Mouse (Mus musculus): Measurements from ENCODE around the gene Dleu7. TPM values are rescaled to one million over a fixed set of nuclear protein-coding genes. Genes with fewer than 3 reads are reported as not detected.
A peak's percentile ranks its signal among the peaks of the same experiment; 100 is the strongest.

The Dleu7 gene
- polyA plus RNA-seq, 1 experiment from 2014 or later = 5.4 TPM

DNA sequence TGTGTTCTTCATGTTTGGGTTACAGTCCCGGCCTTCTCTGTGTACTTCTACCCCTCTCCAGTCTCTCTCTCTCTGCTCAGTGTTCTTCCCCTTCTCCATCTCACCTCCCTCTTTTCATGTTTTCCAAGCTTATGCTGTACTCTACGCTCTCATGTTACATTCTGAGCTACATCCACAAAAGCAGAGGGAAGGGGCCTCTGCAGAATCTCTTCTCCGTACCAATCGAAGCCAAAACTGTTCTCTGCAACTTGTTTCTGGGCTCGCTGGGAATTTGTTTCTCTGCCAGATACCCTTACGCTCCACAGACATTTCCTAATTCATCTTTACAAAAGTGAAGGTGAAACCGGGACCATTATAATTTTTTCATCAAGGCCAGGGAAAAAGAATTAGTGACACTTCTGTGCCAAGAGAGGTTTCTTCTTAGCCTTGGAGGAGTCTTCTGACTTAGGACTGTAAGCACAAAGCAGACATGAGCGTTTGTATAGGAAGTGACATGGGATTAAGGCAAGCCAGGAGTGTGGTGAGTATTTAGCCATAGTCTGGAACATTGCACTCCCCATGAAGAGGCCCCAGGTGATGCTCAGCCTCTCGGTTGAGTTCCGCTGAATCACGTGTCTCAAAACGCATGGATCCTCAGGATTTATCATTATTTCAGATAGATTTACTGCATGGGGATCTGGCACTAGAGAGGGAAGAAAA, 22.0 kb downstream of the Dleu7 start:
- Histone ChIP-seq H3K4me3 (replicated peaks) (no peak overlapping the region), H3K27ac (no peak overlapping the region)

DNA sequence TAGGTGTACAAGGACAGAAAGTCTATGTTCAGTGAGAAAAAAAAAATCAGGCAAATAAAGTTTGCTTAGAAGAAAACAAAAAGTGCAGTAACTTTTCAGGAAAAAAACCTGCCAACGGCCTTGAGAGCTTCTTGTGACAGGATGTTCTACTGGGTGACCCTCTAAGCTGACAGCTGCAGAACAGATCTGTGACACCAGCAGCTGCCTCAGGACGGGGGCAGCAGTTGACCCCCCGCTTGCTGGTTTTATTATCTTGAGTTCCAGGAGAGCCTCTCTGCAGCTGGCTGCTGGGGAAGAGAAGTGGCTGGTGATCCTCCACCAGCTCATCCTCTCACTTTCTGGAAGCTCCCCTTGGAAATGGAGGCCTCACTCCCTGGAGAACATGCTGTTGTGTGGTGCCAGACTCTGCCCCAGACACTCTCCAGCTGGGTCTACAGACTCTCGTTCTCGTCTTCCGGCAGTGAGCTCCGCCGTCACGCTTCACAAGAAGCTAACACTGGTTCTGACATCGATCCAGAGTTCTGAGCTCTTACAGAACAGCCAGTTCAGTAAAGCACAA, 33.8 kb downstream of the Dleu7 start:
- Histone ChIP-seq H3K4me3 (replicated peaks) (no peak overlapping the region), H3K9me3 (no peaks in the 10 kb centered on the region), H3K9ac (replicated peaks) (no peak overlapping the region), H3K4me2 (replicated peaks) (no peak overlapping the region), H3K36me3 (no peaks in the 10 kb centered on the region), H3K27ac (no peak overlapping the region), H3K27me3 (no peaks in the 10 kb centered on the region), H3K4me1 (replicated peaks) (0 out of 2 replicates have a peak, but pooled peaks cover 5% of the 10 kb centered on the region)
- 68% methylated on average over 10 of the region's 10 CpGs for WGBS
- no peak for ATAC-seq

More for the DNA sequence above, 22.0 kb downstream of the Dleu7 start:
- no peak overlapping the region for H3K4me2 ChIP-seq (replicated peaks)
- H3K36me3 ChIP-seq = no peaks in the 10 kb centered on the region
- no peak for ATAC-seq
- no peaks in the 10 kb centered on the region for H3K27me3 ChIP-seq
- 90% methylated on average over 12 of the region's 12 CpGs for WGBS
- H3K9ac ChIP-seq (replicated peaks) = no peak overlapping the region
- no peaks in the 10 kb centered on the region for H3K9me3 ChIP-seq
- H3K4me1 ChIP-seq (replicated peaks) = no peaks in the 10 kb centered on the region

- Histone ChIP-seq H3K4me3 (replicated peaks) (no peak overlapping the region), H3K27me3 (no peaks in the 10 kb centered on the region), H3K4me1 (replicated peaks) (0 out of 2 replicates have a peak, but pooled peaks cover 5% of the 10 kb centered on the region), H3K4me2 (replicated peaks) (no peak overlapping the region), H3K27ac (no peak overlapping the region), H3K9me3 (no peaks in the 10 kb centered on the region), H3K9ac (replicated peaks) (no peak overlapping the region), H3K36me3 (no peaks in the 10 kb centered on the region)
- 75% methylated on average over 6 of the region's 6 CpGs for WGBS
- no peak for ATAC-seq
Measured at GRCm38 (mm10) chr14:62258125-62258524, 34.7 kb downstream of the Dleu7 start.

DNA sequence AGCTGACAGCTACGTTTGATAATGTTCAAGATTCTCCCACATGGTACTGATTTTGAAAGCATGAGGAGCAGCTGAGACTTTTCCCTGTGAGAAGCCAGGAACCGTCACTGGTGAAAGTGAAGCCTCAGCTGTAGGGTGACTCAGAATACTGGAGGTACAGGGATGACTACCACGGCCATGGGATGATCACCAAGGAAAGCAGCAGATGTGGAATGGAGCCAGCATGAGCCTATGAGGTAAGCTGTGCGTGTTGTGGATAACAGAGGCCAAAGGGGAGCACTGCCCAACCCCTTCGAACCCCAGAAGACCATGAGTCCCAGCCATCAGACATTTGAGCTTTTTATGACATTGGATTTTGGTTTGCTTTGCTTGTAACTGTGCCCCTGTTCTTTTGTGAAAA, 36.8 kb downstream of the Dleu7 start:
- no peak overlapping the region for H3K27ac ChIP-seq
- H3K4me1 ChIP-seq (replicated peaks) = 0 out of 2 replicates have a peak, but pooled peaks cover 5% of the 10 kb centered on the region
- no peak overlapping the region for H3K4me3 ChIP-seq (replicated peaks)
- H3K4me2 ChIP-seq (replicated peaks) = no peak overlapping the region
- WGBS = 90% methylated on average over 5 of the region's 5 CpGs
- H3K36me3 ChIP-seq = no peaks in the 10 kb centered on the region
- H3K9me3 ChIP-seq = no peaks in the 10 kb centered on the region
- no peaks in the 10 kb centered on the region for H3K27me3 ChIP-seq
- no peak overlapping the region for H3K9ac ChIP-seq (replicated peaks)
- ATAC-seq = no peak

DNA sequence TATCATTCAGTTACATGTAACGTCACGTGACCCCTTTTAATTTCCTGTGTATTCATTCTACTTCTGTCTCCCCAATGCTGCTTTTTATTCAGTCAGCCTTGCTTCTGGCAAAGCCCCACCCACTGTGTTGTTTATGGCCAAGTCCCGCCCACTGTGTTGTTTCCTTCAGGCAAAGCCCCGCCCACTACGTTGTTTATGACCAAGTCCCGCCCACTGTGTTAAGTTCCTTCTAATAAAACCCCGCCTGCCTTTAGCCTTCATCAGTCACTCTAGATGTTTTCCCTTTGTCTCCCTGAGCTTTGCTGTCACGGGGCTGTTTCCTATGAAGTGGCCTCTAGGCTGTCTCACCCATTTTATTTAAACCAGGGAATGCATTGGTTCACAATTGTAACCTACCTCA, 38.5 kb downstream of the Dleu7 start:
- H3K4me2 ChIP-seq (replicated peaks) = no peak overlapping the region
- H3K27me3 ChIP-seq = no peaks in the 10 kb centered on the region
- no peak overlapping the region for H3K27ac ChIP-seq
- H3K9ac ChIP-seq (replicated peaks) = no peak overlapping the region
- 75% methylated on average over 8 of the region's 8 CpGs for WGBS
- 0 out of 2 replicates have a peak, but pooled peaks cover 5% of the 10 kb centered on the region for H3K4me1 ChIP-seq (replicated peaks)
- no peaks in the 10 kb centered on the region for H3K36me3 ChIP-seq
- no peak for ATAC-seq
- H3K4me3 ChIP-seq (replicated peaks) = no peak overlapping the region
- H3K9me3 ChIP-seq = no peaks in the 10 kb centered on the region

GRCm38 (mm10) chr14:62251999-62252398, 40.8 kb downstream of the Dleu7 start:
- Histone ChIP-seq H3K9ac (replicated peaks) (no peak overlapping the region), H3K9me3 (no peaks in the 10 kb centered on the region), H3K27ac (no peak overlapping the region), H3K27me3 (no peaks in the 10 kb centered on the region), H3K4me1 (replicated peaks) (no peaks in the 10 kb centered on the region), H3K4me3 (replicated peaks) (no peak overlapping the region), H3K4me2 (replicated peaks) (no peak overlapping the region), H3K36me3 (no peaks in the 10 kb centered on the region)
- WGBS = 9% methylated on average over 4 of the region's 4 CpGs
- ATAC-seq = peak; percentile 68; the same call in 1 of the 2 replicates

- no peak overlapping the region for H3K4me2 ChIP-seq (replicated peaks)
- no peak overlapping the region for H3K9ac ChIP-seq (replicated peaks)
- 67% methylated on average over 3 of the region's 3 CpGs for WGBS
- no peak for ATAC-seq
- no peaks in the 10 kb centered on the region for H3K27me3 ChIP-seq
- H3K9me3 ChIP-seq = no peaks in the 10 kb centered on the region
- H3K4me1 ChIP-seq (replicated peaks) = peaks cover 3% of the 10 kb centered on the region; the same call in 1 of the 2 replicates
- H3K27ac ChIP-seq = no peak overlapping the region
- H3K4me3 ChIP-seq (replicated peaks) = no peak overlapping the region
- no peaks in the 10 kb centered on the region for H3K36me3 ChIP-seq
Measured at GRCm38 (mm10) chr14:62250046-62250445, 42.8 kb downstream of the Dleu7 start.

GRCm38 (mm10) chr14:62249251-62249650, 43.6 kb downstream of the Dleu7 start:
- no peak for ATAC-seq
- H3K9me3 ChIP-seq = no peaks in the 10 kb centered on the region
- H3K4me3 ChIP-seq (replicated peaks) = no peak overlapping the region
- no peak overlapping the region for H3K4me2 ChIP-seq (replicated peaks)
- H3K36me3 ChIP-seq = no peaks in the 10 kb centered on the region
- peaks cover 3% of the 10 kb centered on the region; the same call in 1 of the 2 replicates for H3K4me1 ChIP-seq (replicated peaks)
- H3K27ac ChIP-seq = no peak overlapping the region
- no peaks in the 10 kb centered on the region for H3K27me3 ChIP-seq
- H3K9ac ChIP-seq (replicated peaks) = no peak overlapping the region
- 97% methylated on average over 2 of the region's 2 CpGs for whole genome bisulfite sequencing

DNA sequence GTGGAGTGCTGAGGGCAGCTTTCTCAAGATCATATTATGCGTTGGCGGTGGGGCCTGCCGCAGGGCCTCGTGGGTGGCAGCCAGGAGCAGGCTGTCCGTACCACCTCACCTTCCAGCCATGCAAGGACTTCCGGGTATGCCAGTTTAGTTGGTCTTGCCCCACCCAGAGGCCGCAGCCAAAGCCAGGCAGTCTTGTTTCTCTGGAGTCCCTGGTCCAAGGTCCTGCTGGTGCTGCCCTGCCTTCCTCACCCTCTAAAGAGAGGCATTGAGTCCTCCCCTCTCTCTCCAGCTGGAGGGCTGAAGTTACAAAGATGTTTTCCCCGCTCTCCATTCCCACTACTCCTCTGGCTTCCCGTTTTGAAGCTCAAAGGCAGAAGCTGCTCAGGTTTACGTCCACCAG, 44.1 kb downstream of the Dleu7 start:
- H3K4me1 ChIP-seq (replicated peaks) = peaks cover 3% of the 10 kb centered on the region; the same call in 1 of the 2 replicates
- no peak overlapping the region for H3K4me2 ChIP-seq (replicated peaks)
- 84% methylated on average over 10 of the region's 10 CpGs for WGBS
- H3K4me3 ChIP-seq (replicated peaks) = no peak overlapping the region
- H3K27ac ChIP-seq = no peak overlapping the region
- H3K9ac ChIP-seq (replicated peaks) = no peak overlapping the region
- ATAC-seq = no peak
- H3K27me3 ChIP-seq = no peaks in the 10 kb centered on the region
- no peaks in the 10 kb centered on the region for H3K36me3 ChIP-seq
- H3K9me3 ChIP-seq = no peaks in the 10 kb centered on the region

- Histone ChIP-seq H3K27me3 (no peaks in the 10 kb centered on the region), H3K4me2 (replicated peaks) (no peak overlapping the region), H3K4me1 (replicated peaks) (peaks cover 3% of the 10 kb centered on the region; the same call in 1 of the 2 replicates), H3K9me3 (no peaks in the 10 kb centered on the region), H3K4me3 (replicated peaks) (no peak overlapping the region), H3K27ac (no peak overlapping the region), H3K9ac (replicated peaks) (no peak overlapping the region), H3K36me3 (no peaks in the 10 kb centered on the region)
- no peak for ATAC-seq
- 75% methylated on average over 7 of the region's 7 CpGs for WGBS
Measured at GRCm38 (mm10) chr14:62248345-62248744, 44.5 kb downstream of the Dleu7 start.

DNA sequence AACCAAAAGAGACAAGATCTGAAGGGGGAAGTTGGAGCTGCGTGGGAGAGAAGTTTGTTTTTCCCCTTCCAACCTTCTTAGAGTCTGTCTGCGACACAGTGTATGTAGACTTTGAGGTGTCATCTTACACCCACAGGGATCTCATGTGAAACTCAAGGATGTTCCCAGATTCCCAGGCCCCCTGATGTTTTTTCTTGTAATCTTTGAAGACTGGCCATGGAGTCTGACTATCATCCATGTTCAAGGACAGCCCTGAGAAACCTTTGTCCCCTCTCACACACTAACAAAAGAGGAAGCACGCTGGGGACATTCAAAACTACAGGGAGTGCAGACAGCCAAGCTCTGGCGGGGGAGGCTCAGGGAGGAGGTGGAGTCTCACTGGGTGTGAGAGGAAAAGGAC, 47.3 kb downstream of the Dleu7 start:
- Histone ChIP-seq H3K27me3 (no peaks in the 10 kb centered on the region), H3K9me3 (no peaks in the 10 kb centered on the region), H3K4me1 (replicated peaks) (peaks cover 3% of the 10 kb centered on the region; the same call in 1 of the 2 replicates), H3K27ac (no peak overlapping the region), H3K4me3 (replicated peaks) (no peak overlapping the region), H3K9ac (replicated peaks) (no peak overlapping the region), H3K36me3 (no peaks in the 10 kb centered on the region), H3K4me2 (replicated peaks) (no peak overlapping the region)
- no peak for ATAC-seq
- 24% methylated on average over 4 of the region's 4 CpGs for WGBS

DNA sequence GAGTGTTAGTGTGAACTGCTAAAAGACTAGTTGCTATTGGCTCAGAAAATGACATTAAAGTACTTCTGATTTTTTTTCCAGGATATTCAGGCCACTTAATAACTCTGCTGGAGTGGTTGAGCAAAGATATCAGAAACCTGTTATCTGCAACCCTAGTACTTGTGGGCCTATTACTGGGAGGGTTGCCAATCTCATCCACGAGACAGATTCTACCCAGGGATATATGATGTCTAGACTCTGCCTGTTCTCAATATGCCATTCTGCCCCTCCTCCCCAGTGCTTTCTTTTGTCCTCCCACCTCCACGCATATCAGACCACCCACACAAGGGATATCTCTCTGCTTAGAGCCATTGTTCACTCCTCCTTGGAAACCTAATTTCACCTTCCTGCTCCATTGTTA, 49.3 kb downstream of the Dleu7 start:
- no peak overlapping the region for H3K4me3 ChIP-seq (replicated peaks)
- ATAC-seq = no peak
- WGBS = 63% methylated on average over 2 of the region's 2 CpGs

More for the DNA sequence above, 49.3 kb downstream of the Dleu7 start:
- Histone ChIP-seq H3K27me3 (no peaks in the 10 kb centered on the region), H3K36me3 (no peaks in the 10 kb centered on the region), H3K27ac (no peak overlapping the region), H3K9ac (replicated peaks) (no peak overlapping the region), H3K4me1 (replicated peaks) (peaks cover 3% of the 10 kb centered on the region; the same call in 1 of the 2 replicates), H3K4me2 (replicated peaks) (no peak overlapping the region), H3K9me3 (no peaks in the 10 kb centered on the region)

Data from midbrain, embryonic 13.5 days (tissue).